Mouse (Mus musculus): ENCODE data around the gene Ciao2b. TPM values are rescaled to one million over a fixed set of nuclear protein-coding genes. Genes with fewer than 3 reads are reported as not detected.

The Ciao2b gene
- total RNA-seq, 1 experiment from 2014 or later, result 41.4 TPM

DNA sequence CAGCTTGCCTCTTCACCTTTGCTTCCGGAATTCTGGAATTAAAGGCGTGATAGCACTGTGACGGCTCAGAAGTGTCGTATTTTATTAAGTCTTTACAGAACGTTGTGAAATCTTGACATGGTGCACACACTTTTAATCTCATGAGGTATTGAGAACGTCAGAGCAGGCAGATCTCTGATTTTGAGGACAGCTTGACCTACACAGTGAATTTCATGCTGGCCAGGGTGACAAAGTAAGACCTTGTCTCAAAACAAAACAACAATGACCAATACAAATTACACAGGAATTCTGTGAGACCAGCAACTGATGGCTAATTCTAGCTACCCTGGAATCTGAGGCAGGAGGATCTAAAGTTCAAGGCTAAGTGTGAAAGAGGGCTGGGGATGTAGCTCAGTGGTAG lies 49.2 kb downstream of the Ciao2b start:
- no peak for ATAC-seq (replicated peaks; ENCODE audit: insufficient number of reproducible peaks, low FRiP score, low TSS enrichment, poor library complexity, severe bottlenecking)

DNA sequence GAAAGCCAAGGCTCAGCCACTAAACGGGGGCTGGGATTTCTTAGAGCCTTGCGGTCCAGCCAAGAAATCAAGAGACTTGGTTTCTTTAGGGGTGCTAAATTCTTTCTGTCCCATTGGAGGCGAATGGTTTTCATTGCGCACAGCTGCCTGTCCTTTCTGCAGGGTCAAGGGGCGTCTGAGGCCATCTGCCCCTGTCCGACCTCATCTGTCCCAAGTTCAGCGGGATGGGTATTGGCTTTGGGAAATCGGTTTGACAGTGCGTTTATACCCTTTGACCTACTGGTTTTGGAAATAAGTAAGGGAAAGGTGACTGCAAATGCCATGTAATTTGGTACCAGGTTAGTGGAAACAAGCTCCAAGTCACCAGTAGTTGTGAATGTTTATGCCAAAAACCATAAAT lies 49.9 kb downstream of the Ciao2b start:
- ATAC-seq (replicated peaks; ENCODE audit: insufficient number of reproducible peaks, low FRiP score, low TSS enrichment, poor library complexity, severe bottlenecking), result no peak

DNA sequence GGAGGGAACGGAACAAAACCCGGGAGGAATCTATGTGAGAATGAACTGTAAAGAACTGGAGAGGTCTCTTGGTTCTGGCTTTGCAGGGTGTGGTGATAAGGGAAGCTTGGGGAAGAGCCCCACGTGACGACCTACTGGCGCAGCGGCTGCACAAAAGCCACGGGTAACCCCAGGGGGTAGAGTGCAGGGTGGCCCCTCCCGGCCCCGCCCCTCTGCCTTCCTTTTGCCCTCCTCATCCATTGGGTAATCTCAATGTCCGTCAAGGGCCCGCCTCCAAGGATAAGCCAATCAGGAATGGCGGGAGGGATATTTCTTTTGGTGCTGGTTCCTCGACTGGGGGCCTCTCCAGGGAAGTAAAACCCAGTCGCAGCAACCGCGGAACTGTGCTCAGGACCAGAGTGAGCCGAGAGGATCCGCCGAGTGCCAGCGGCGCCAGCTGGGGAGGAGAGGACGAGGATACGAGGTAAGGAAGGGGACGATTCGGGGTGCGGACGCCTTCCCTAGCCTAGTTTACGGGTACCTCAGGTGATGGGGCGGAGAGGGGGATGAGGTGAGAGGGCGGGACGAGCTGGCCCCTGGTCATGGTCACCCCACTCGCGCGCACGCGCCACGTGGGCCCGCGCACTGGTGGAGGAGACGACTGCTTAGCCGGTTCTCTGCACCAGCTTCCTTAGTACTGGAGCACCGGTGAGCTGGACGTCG lies 50.5 kb downstream of the Ciao2b start, which contains the start of gene Pdp2:
Gene Pdp2, plus strand, starts transcription at position 319 of the 702 bp plus-strand sequence.
- peak; percentile 92 for ATAC-seq (replicated peaks; ENCODE audit: insufficient number of reproducible peaks, low FRiP score, low TSS enrichment, poor library complexity, severe bottlenecking)

GRCm38 (mm10) chr8:104590284-104590683 lies 51.5 kb downstream of the Ciao2b start:
- ATAC-seq (replicated peaks; ENCODE audit: insufficient number of reproducible peaks, low FRiP score, low TSS enrichment, poor library complexity, severe bottlenecking), result no peak

Other genes with a start within 250 kb of the Ciao2b start
- gene Cmtm4, start 246.2 kb downstream of the Ciao2b start, total RNA-seq (2017), result 0.19 to 0.97 TPM (median 0.64 TPM) in 3 replicates
- 57.3 to 86.0 TPM (median 57.8 TPM) in 3 replicates for gene Dync1li2, start 198.9 kb downstream of the Ciao2b start, total RNA-seq (2017)
- 0.21 TPM in 1 of 3 replicates, not detected in the others for gene Terb1, start 132.1 kb downstream of the Ciao2b start, total RNA-seq (2017)
- gene Nae1, start 107.3 kb downstream of the Ciao2b start, total RNA-seq (2017), result 103 to 118 TPM (median 115 TPM) in 3 replicates
- gene Car7, start 107.3 kb downstream of the Ciao2b start, total RNA-seq (2017), result 1.3 to 3.6 TPM (median 3.3 TPM) in 3 replicates
- gene Pdp2, start 50.5 kb downstream of the Ciao2b start, total RNA-seq (2017), result 3.4 to 6.1 TPM (median 5.0 TPM) in 3 replicates
- not detected in 3 replicates for gene Cdh16, start 17.6 kb downstream of the Ciao2b start, total RNA-seq (2017)
- 12.6 to 19.0 TPM (median 14.8 TPM) in 3 replicates for gene Rrad, start 10.6 kb downstream of the Ciao2b start, total RNA-seq (2017)
- gene Ces2a, start 92.0 kb upstream of the Ciao2b start, total RNA-seq (2017), result not detected in 3 replicates
- gene Ces2b, start 189.6 kb upstream of the Ciao2b start, total RNA-seq (2017), result not detected in 3 replicates
- gene Ces2c, start 205.1 kb upstream of the Ciao2b start, total RNA-seq (2017), result 1.6 TPM in 1 of 3 replicates, not detected in the others

Measured in monocyte, adult 5-6 weeks (primary cell).